ENCODE assay signal across 8 mouse cellular contexts in genomic region chr10:127621191-127622056, GRCm38 (mm10). TPM values are rescaled to one million over a fixed set of nuclear protein-coding genes. Genes with fewer than 3 reads are reported as not detected.
A peak's percentile ranks its signal among the peaks of the same experiment; 100 is the strongest.
DNase-seq lines count a peak whose midpoint lies in the region; ATAC-seq and TF ChIP-seq lines count a peak whose summit lies in the region.

No protein-coding gene starts in this region.

- H3K9ac ChIP-seq in forebrain, embryonic 13.5 days = peak overlapping the region; percentile 73

- peaks cover 4% of the 10 kb centered on the region; the same call in 1 of the 2 replicates for H3K36me3 ChIP-seq in forebrain, embryonic 13.5 days (ENCODE audit: poor library complexity, severe bottlenecking)

- TF ChIP-seq POLR2A in lung, adult 2 months (IDR thresholded peaks at IDR 0.05; ENCODE audit: borderline replicate concordance, extremely low read depth, low read depth, low read length) = peak; percentile 70; the same call in 1 of the 2 replicates

- peak overlapping the region; percentile 92 for H3K27ac ChIP-seq in forebrain, embryonic 13.5 days

- TF ChIP-seq CTCF in lung, adult 2 months (IDR thresholded peaks at IDR 0.05; ENCODE audit: insufficient read depth, low read length) = no peak

- ATAC-seq in cerebellum, adult (ENCODE audit: insufficient number of reproducible peaks, low FRiP score, low TSS enrichment) = peak; percentile 79
- peak; percentile 88 for ATAC-seq in forebrain, embryonic 13.5 days
- peak; percentile 61 for ATAC-seq in neutrophil, adult 5-6 weeks (ENCODE audit: extremely low read depth, insufficient number of reproducible peaks, low FRiP score, poor library complexity, severe bottlenecking)

- peaks cover 44% of the 10 kb centered on the region for H3K4me1 ChIP-seq in forebrain, embryonic 13.5 days
- peaks cover 3% of the 10 kb centered on the region; the same call in 1 of the 2 replicates for H3K4me1 ChIP-seq in lung, adult 2 months (ENCODE audit: control insufficient read depth, insufficient read depth, low read length)

- peak overlapping the region; percentile 88 for H3K4me2 ChIP-seq in forebrain, embryonic 13.5 days

- H3K9me3 ChIP-seq in forebrain, embryonic 13.5 days (replicated peaks) = no peaks in the 10 kb centered on the region

- intact Hi-C loops in heart, postnatal 10 days (cut with DNase I) = loop anchor here (1.0 to 2.0 kb wide), 2 partner anchors 45 to 52 kb away; no protein-coding TSS in a partner anchor

- peak; percentile 9 to 15 for DNase-seq in CD8-positive naive resting alpha-beta T cell, adult 2 months (ENCODE audit: low read depth in 2 of 2, low spot score in 2 of 2)
- peak; percentile 93 to 94 for DNase-seq in heart, postnatal 10 days
- DNase-seq in layer of hippocampus, adult 18-20 months (ENCODE audit: low spot score in 2 of 2) = peak; percentile 83 to 89
- DNase-seq in lung, adult 2 months = peak; percentile 86
- DNase-seq in thymus, postnatal 14 days = peak; percentile 58

- H3K4me3 ChIP-seq in forebrain, embryonic 13.5 days = peak overlapping the region; percentile 88
- H3K4me3 ChIP-seq in lung, adult 2 months (replicated peaks; ENCODE audit: extremely low read depth, low read depth, low read length) = peak overlapping the region; percentile 84

- 0% methylated on average over 34 of the region's 39 CpGs for WGBS in forebrain, embryonic 13.5 days
- under 1% methylated on average over 33 of the region's 39 CpGs for WGBS in lung, adult 2 months

- H3K27me3 ChIP-seq in forebrain, embryonic 13.5 days = no peaks in the 10 kb centered on the region

RNA-seq across cellular contexts. Expression of gene Lrp1, which starts 0.5 kb away (rescaled TPM):
- 65.1 and 74.7 TPM in 2 replicates for polyA plus RNA-seq in forebrain, embryonic 13.5 days (2015; fragmentation: Nextera tagmentation; extraction: Ambion mirVana)
- 10 to 100 TPM; 95.8 to 96.3 TPM for total RNA-seq in heart, postnatal 10 days (2021)
- total RNA-seq in layer of hippocampus, adult 18-20 months (2021) = 100 to 1,000 TPM; 284 to 294 TPM
- polyA plus RNA-seq in lung, adult 2 months (2012; rRNA removed) = 215 and 248 TPM in 2 replicates
- 6.3 and 15.1 TPM in 2 replicates for total RNA-seq in neutrophil, adult 5-6 weeks (2017)

RNA-seq across cellular contexts. Expression of gene Stat6, which starts 21.4 kb away (rescaled TPM):
- 2.6 and 2.7 TPM in 2 replicates for polyA plus RNA-seq in forebrain, embryonic 13.5 days (2015; fragmentation: Nextera tagmentation; extraction: Ambion mirVana)
- 10 to 100 TPM; 45.9 to 46.8 TPM for total RNA-seq in heart, postnatal 10 days (2021)
- 1 to 10 TPM; 5.7 to 7.3 TPM for total RNA-seq in layer of hippocampus, adult 18-20 months (2021)
- polyA plus RNA-seq in lung, adult 2 months (2012; rRNA removed) = 92.3 and 123 TPM in 2 replicates
- 258 and 273 TPM in 2 replicates for total RNA-seq in neutrophil, adult 5-6 weeks (2017)

RNA-seq across cellular contexts. Expression of gene Nemp1, which starts 45.3 kb away (rescaled TPM):
- 6.7 and 7.0 TPM in 2 replicates for polyA plus RNA-seq in forebrain, embryonic 13.5 days (2015; fragmentation: Nextera tagmentation; extraction: Ambion mirVana)
- total RNA-seq in heart, postnatal 10 days (2021) = 1 to 10 TPM; 5.0 to 7.0 TPM
- 1 to 10 TPM; 6.6 to 6.7 TPM for total RNA-seq in layer of hippocampus, adult 18-20 months (2021)
- polyA plus RNA-seq in lung, adult 2 months (2012; rRNA removed) = 2.7 and 3.6 TPM in 2 replicates
- 42.6 and 45.7 TPM in 2 replicates for total RNA-seq in neutrophil, adult 5-6 weeks (2017)

RNA-seq across cellular contexts. Expression of gene Nab2, which starts 46.9 kb away (rescaled TPM):
- polyA plus RNA-seq in forebrain, embryonic 13.5 days (2015; fragmentation: Nextera tagmentation; extraction: Ambion mirVana) = 1.6 and 2.0 TPM in 2 replicates
- 10 to 100 TPM in 1 of 2 experiments, 1 to 10 TPM in 1; 8.5 to 11.7 TPM for total RNA-seq in heart, postnatal 10 days (2021)
- 10 to 100 TPM; 54.8 to 55.6 TPM for total RNA-seq in layer of hippocampus, adult 18-20 months (2021)
- polyA plus RNA-seq in lung, adult 2 months (2012; rRNA removed) = 32.8 and 35.1 TPM in 2 replicates
- 19.0 and 19.3 TPM in 2 replicates for total RNA-seq in neutrophil, adult 5-6 weeks (2017)

Comparison
In these comparisons a context has a peak if more than half of its experiments do, and no peak if none do; other contexts are left out.
1. Peak in every context shown above with its lines: DNase-seq, ATAC-seq, H3K4me3 ChIP-seq and H3K27ac ChIP-seq.
2. DNase-seq: peak in every context shown above with its lines; median percentile 94 in heart, postnatal 10 days; 86 in layer of hippocampus, adult 18-20 months; 86 in lung, adult 2 months; 58 in thymus, postnatal 14 days; 12 in CD8-positive naive resting alpha-beta T cell, adult 2 months.
3. RNA of gene Stat6, which starts 21.4 kb away (total RNA-seq): 258 to 273 TPM in neutrophil, adult 5-6 weeks and 45.9 to 46.8 TPM in heart, postnatal 10 days; 5.7 to 7.3 TPM in layer of hippocampus, adult 18-20 months; every median in the first group is over 4 times any median in the second.